Mouse (Mus musculus) C2C12 (cell line): Measurements from ENCODE around the gene Slc30a9. TPM values are rescaled to one million over a fixed set of nuclear protein-coding genes. Genes with fewer than 3 reads are reported as not detected.

Experiments used
- H3K27me3 ChIP-seq: one replicate; pipeline ENCODE4 v1.6.1; 2011; ENCODE audit not compliant: control insufficient read depth, insufficient read depth, insufficient read length
- H3K36me3 ChIP-seq: one replicate; pipeline ENCODE4 v1.6.1; 2011; ENCODE audit not compliant: control insufficient read depth, insufficient read depth
- H3K4me3 ChIP-seq: one replicate; pipeline ENCODE4 v1.5.1; 2011; ENCODE audit warnings: mild to moderate bottlenecking, control low read depth; ENCODE audit not compliant: poor library complexity, insufficient read depth, severe bottlenecking
- H3K79me2 ChIP-seq: one replicate; pipeline ENCODE4 v1.6.1; 2011; ENCODE audit not compliant: control insufficient read depth, insufficient read depth
- H3K79me3 ChIP-seq: one replicate; pipeline ENCODE4 v1.6.1; 2011; ENCODE audit warnings: low read depth, control low read depth
- H3ac ChIP-seq: one replicate; pipeline ENCODE3; 2011; ENCODE audit warnings: low read depth; ENCODE audit not compliant: control insufficient read depth, insufficient read length
- CEBPB ChIP-seq: IDR thresholded peaks from one replicate; pipeline ENCODE4 v1.6.1; 2011; ENCODE audit warnings: low read depth, mild to moderate bottlenecking, control low read depth, moderate library complexity
- CTCF ChIP-seq: IDR thresholded peaks from one replicate; pipeline ENCODE4 v1.5.1; 2011; ENCODE audit not compliant: control insufficient read depth, insufficient read depth, insufficient read length
- FOSL1 ChIP-seq: IDR thresholded peaks from one replicate; pipeline ENCODE4 v1.8.0; 2011; ENCODE audit warnings: mild to moderate bottlenecking, low read length; ENCODE audit not compliant: poor library complexity, insufficient read depth, severe bottlenecking
- MAX ChIP-seq: IDR thresholded peaks from one replicate; pipeline ENCODE4 v1.6.1; 2011; ENCODE audit warnings: mild to moderate bottlenecking, control low read depth
- MYOD1 ChIP-seq: IDR thresholded peaks from one replicate; pipeline ENCODE4 v1.6.1; 2011; ENCODE audit warnings: low read depth; ENCODE audit not compliant: control insufficient read depth, insufficient read length
- MYOG ChIP-seq: IDR thresholded peaks from one replicate; pipeline ENCODE4 v1.6.1; 2011; ENCODE audit not compliant: control insufficient read depth, insufficient read length; ENCODE audit errors: extremely low read depth
- USF1 ChIP-seq: IDR thresholded peaks from one replicate; pipeline ENCODE4 v1.6.1; 2011; ENCODE audit warnings: low read depth, mild to moderate bottlenecking, control low read depth, moderate library complexity
- polyA plus RNA-seq: library from polyadenylated mRNA; unstranded; fragments of >200 nt; fragmentation: generic; extraction: Trizol; gene quantifications from one replicate; pipeline ENCODE4 v1.2.1, GENCODE M21; 2012; ENCODE audit warnings: missing spikeins

Slc30a9 gene
- polyA plus RNA-seq, 1 experiment: 11.7 TPM

- Histone ChIP-seq H3K36me3 (no peaks in the 10 kb centered on the region), H3ac (no peak overlapping the region), H3K79me2 (no peaks in the 10 kb centered on the region), H3K27me3 (no peaks in the 10 kb centered on the region), H3K4me3 (no peak overlapping the region), H3K79me3 (no peaks in the 10 kb centered on the region)
- TF ChIP-seq CTCF (no peak), MAX (no peak)
These were observed 4.9 kb upstream of the Slc30a9 start for GRCm38 (mm10) chr5:67301722-67302331.

- Histone ChIP-seq H3K79me3 (peaks cover 17% of the 10 kb centered on the region), H3K4me3 (no peak overlapping the region), H3ac (no peak overlapping the region), H3K79me2 (peaks cover 20% of the 10 kb centered on the region), H3K36me3 (no peaks in the 10 kb centered on the region), H3K27me3 (no peaks in the 10 kb centered on the region)
- TF ChIP-seq USF1 (no peak), MYOG (no peak), MYOD1 (no peak), CEBPB (no peak), MAX (no peak), FOSL1 (no peak)
These were observed 2.9 kb upstream of the Slc30a9 start for GRCm38 (mm10) chr5:67303816-67304215.

- Histone ChIP-seq H3ac (peak overlapping the region; percentile 93), H3K36me3 (peaks cover 9% of the 10 kb centered on the region), H3K79me3 (peaks cover 31% of the 10 kb centered on the region), H3K79me2 (peaks cover 59% of the 10 kb centered on the region), H3K4me3 (peak overlapping the region; percentile 79), H3K27me3 (no peaks in the 10 kb centered on the region)
- TF ChIP-seq FOSL1 (no peak), CTCF (no peak), USF1 (no peak), MAX (no peak), CEBPB (no peak), MYOG (no peak), MYOD1 (no peak)
These were observed 986 bp downstream of the Slc30a9 start for GRCm38 (mm10) chr5:67307659-67308222.

DNA sequence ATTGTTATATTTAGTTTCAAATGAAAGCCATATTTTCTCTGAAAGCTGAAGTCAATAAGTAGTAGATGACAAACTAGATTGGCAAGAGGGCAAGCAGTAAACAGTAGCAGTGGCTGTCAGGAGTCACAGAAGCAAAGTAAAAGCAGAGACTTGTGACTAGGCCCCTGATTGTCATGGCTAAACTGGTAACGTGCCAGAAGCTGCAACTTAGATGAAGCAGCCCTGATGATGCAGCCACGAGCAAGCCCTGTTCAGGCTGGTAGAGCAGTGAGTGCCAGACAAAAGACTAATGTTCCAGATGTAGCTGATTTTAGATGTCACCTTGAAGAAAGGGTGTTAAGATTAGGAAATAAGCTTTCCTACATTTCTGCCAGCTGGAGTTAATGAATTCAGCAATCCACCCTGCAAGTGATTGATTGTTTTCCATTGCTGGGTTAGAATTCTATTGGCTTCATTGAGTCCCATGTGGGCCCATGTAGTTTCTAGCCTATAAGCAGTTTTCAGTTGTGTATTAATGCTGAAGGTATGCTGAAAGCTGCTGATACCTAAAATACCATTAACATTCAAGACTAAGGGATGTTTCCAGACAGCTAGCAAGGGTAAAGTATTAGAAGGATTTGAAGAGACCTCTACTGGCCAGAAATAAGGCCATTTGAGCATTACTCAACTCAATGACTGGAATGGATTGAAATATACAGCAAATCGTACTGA is 5.2 kb downstream of the Slc30a9 start:
- peaks cover 37% of the 10 kb centered on the region for H3K79me3 ChIP-seq
- no peaks in the 10 kb centered on the region for H3K27me3 ChIP-seq
- no peak overlapping the region for H3K4me3 ChIP-seq
- H3ac ChIP-seq: no peak overlapping the region
- peaks cover 9% of the 10 kb centered on the region for H3K36me3 ChIP-seq
- H3K79me2 ChIP-seq: peaks cover 77% of the 10 kb centered on the region
- TF ChIP-seq FOSL1 (no peak), CEBPB (no peak), MYOD1 (no peak)

DNA sequence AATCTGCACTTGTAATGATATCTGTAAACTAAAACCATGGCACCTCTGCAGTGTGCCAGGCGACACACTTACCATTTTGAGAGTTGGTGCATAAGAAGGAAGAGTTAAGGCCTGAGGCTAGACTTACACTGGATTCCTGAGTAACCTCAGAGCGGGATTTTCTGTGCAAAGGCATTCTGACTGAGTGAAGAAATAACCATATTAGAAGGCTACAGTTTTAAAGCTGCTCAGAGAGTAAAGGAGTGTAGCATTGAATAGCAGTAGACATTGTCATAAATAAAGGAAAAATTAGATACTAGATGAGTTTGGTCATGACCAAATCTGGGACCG is 5.7 kb downstream of the Slc30a9 start:
- H3K79me2 ChIP-seq: peaks cover 72% of the 10 kb centered on the region
- H3K36me3 ChIP-seq: peaks cover 9% of the 10 kb centered on the region
- H3ac ChIP-seq: no peak overlapping the region
- H3K27me3 ChIP-seq: no peaks in the 10 kb centered on the region
- H3K79me3 ChIP-seq: peaks cover 32% of the 10 kb centered on the region
- no peak overlapping the region for H3K4me3 ChIP-seq
- TF ChIP-seq FOSL1: no peak

DNA sequence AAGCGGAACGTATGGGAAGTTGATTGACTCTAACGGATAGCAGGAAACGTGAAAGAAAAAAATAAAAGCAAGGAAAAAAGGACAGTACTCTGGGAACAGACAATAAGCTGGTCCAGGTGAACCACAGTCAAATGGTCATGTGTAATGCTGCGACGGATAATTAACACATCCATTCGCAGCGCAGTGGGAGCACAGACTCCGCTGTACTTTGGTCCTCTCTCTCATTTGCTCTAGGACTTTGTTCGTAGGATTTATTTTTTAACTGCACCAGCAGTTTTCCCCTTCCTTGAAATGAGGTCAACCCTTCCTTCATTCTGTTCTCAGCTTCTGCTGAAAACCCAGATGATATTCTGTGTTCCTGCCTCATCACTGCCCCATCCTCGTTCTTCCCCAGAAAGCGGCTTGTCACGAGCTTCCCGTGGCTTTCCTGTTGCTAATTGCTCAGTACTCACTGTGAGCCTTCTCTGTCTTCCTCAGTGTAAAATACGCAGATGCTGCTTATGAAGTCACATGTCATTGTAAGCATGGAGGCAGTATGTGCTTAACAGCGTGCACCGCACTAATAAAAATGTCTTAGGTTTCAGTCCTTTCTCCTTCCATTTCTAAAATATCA is 15.0 kb downstream of the Slc30a9 start:
- Histone ChIP-seq H3K79me2 (no peaks in the 10 kb centered on the region), H3K27me3 (no peaks in the 10 kb centered on the region), H3ac (no peak overlapping the region), H3K79me3 (no peaks in the 10 kb centered on the region), H3K4me3 (no peak overlapping the region), H3K36me3 (peaks cover 14% of the 10 kb centered on the region)
- TF ChIP-seq CTCF (no peak), FOSL1 (no peak)
